Mouse (Mus musculus): Measurements from ENCODE around the gene Fahd2a.

GRCm38 (mm10) chr2:127390846-127391245, 53.5 kb downstream of the Fahd2a start:
- TF ChIP-seq CTCF (IDR thresholded peaks at IDR 0.05; ENCODE audit: low read depth): no peak
- no peak for TF ChIP-seq EP300 (IDR thresholded peaks at IDR 0.05; ENCODE audit: low read depth)

Measured in heart, postnatal 0 days (tissue).